Mouse (Mus musculus): ENCODE results near the gene Dad1. TPM values are rescaled to one million over a fixed set of nuclear protein-coding genes. Genes with fewer than 3 reads are reported as not detected.

Dad1 gene
- polyA plus RNA-seq, 1 experiment = 324 TPM

GRCm38 (mm10) chr14:54224484-54225467, 29.1 kb downstream of the Dad1 start:
- Histone ChIP-seq H3ac (ENCODE audit: control insufficient read depth, insufficient read length) (no peak overlapping the region), H3K79me2 (ENCODE audit: control insufficient read depth, insufficient read depth) (no peaks in the 10 kb centered on the region), H3K36me3 (ENCODE audit: control insufficient read depth, insufficient read depth) (no peaks in the 10 kb centered on the region), H3K27me3 (ENCODE audit: control insufficient read depth, insufficient read depth, insufficient read length) (no peaks in the 10 kb centered on the region), H3K4me2 (ENCODE audit: low read depth) (peak overlapping the region; percentile 14), H3K4me3 (no peak overlapping the region)
- TF ChIP-seq TCF3 (IDR thresholded peaks at IDR 0.05; ENCODE audit: insufficient read length, low read depth) (no peak), MYOG (IDR thresholded peaks at IDR 0.05; ENCODE audit: control insufficient read depth in 1 of 3, insufficient read depth in 1 of 3, insufficient read length in 2 of 3, low read depth in 2 of 3) (peak in 2 of 3 experiments; percentile 35 to 63), MYOD1 (IDR thresholded peaks at IDR 0.05; ENCODE audit: control insufficient read depth in 1 of 3, insufficient read length in 2 of 3, low read depth in 2 of 3) (peak in 1 of 3 experiments; percentile 64)

GRCm38 (mm10) chr14:54224064-54224417, 29.9 kb downstream of the Dad1 start:
- no peak overlapping the region for H3K4me3 ChIP-seq
- no peaks in the 10 kb centered on the region for H3K36me3 ChIP-seq (ENCODE audit: control insufficient read depth, insufficient read depth)
- no peak overlapping the region for H3ac ChIP-seq (ENCODE audit: control insufficient read depth, insufficient read length)
- H3K4me2 ChIP-seq (ENCODE audit: low read depth) = no peak overlapping the region
- H3K79me2 ChIP-seq (ENCODE audit: control insufficient read depth, insufficient read depth) = no peaks in the 10 kb centered on the region
- no peaks in the 10 kb centered on the region for H3K27me3 ChIP-seq (ENCODE audit: control insufficient read depth, insufficient read depth, insufficient read length)
- TF ChIP-seq CEBPB (IDR thresholded peaks at IDR 0.05; ENCODE audit: insufficient read depth, poor library complexity, severe bottlenecking) (no peak), MYOD1 (IDR thresholded peaks at IDR 0.05; ENCODE audit: control insufficient read depth in 1 of 3, insufficient read length in 2 of 3, low read depth in 2 of 3) (no peak), MAX (IDR thresholded peaks at IDR 0.05; ENCODE audit: low read depth) (no peak), POLR2AphosphoS2 (IDR thresholded peaks at IDR 0.05; ENCODE audit: insufficient read length, low read depth) (no peak), TCF3 (IDR thresholded peaks at IDR 0.05; ENCODE audit: insufficient read length, low read depth) (no peak), TCF12 (IDR thresholded peaks at IDR 0.05; ENCODE audit: insufficient read depth, poor library complexity, severe bottlenecking) (no peak), POLR2A (IDR thresholded peaks at IDR 0.05; ENCODE audit: insufficient read length, low read depth) (no peak), MYOG (IDR thresholded peaks at IDR 0.05; ENCODE audit: control insufficient read depth in 1 of 3, insufficient read depth in 1 of 3, insufficient read length in 2 of 3, low read depth in 2 of 3) (no peak), E2F4 (IDR thresholded peaks at IDR 0.05; ENCODE audit: insufficient read depth) (no peak), USF1 (IDR thresholded peaks at IDR 0.05; ENCODE audit: low read depth) (no peak), REST (IDR thresholded peaks at IDR 0.05; ENCODE audit: insufficient read depth, insufficient read length) (no peak), SRF (IDR thresholded peaks at IDR 0.05; ENCODE audit: control insufficient read depth, insufficient read length, low read depth) (no peak)

DNA sequence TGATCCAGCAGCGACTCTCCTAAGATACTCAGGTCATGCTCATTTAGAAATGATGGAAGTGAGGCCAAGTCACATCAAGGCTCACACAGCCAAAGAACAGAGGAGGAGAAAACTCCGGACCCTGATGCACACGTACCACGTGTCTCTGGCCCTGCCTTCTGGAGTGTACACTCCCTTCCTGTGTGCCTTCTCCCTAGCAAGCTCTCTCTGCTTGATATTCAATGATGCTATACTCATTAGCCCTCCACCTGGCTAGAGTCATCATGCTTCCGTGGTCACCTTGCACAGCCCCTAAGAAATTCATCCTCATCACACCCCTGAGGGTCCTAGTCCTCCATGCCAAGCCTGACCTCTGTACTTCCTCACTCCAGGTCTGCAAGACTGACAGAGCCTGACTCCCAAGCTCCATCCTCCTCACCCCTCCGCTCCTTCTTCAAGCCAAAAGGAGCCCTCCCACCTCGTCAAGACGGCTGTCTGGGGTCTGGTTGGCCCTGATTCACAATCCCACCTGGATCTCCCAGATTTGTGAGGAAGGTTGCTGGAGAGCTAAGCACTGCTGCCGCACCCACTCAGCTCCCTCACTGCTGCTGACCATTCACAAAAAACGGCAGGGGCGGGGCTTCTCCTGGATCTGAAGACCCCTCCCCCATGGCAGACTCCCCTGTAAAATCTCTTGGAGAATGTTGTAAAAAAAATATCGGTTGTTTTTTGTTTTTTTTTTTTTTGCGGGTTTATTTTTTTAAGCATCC, 30.4 kb downstream of the Dad1 start:
- Histone ChIP-seq H3K4me2 (ENCODE audit: low read depth) (no peak overlapping the region), H3K4me3 (no peak overlapping the region), H3K27me3 (ENCODE audit: control insufficient read depth, insufficient read depth, insufficient read length) (no peaks in the 10 kb centered on the region), H3K79me2 (ENCODE audit: control insufficient read depth, insufficient read depth) (no peaks in the 10 kb centered on the region), H3ac (ENCODE audit: control insufficient read depth, insufficient read length) (no peak overlapping the region), H3K36me3 (ENCODE audit: control insufficient read depth, insufficient read depth) (no peaks in the 10 kb centered on the region)
- TF ChIP-seq MYOG (IDR thresholded peaks at IDR 0.05; ENCODE audit: control insufficient read depth in 1 of 3, insufficient read depth in 1 of 3, insufficient read length in 2 of 3, low read depth in 2 of 3) (no peak), MYOD1 (IDR thresholded peaks at IDR 0.05; ENCODE audit: control insufficient read depth in 1 of 3, insufficient read length in 2 of 3, low read depth in 2 of 3) (no peak), POLR2AphosphoS2 (IDR thresholded peaks at IDR 0.05; ENCODE audit: insufficient read length, low read depth) (no peak), USF1 (IDR thresholded peaks at IDR 0.05; ENCODE audit: low read depth) (no peak), TCF12 (IDR thresholded peaks at IDR 0.05; ENCODE audit: insufficient read depth, poor library complexity, severe bottlenecking) (no peak)

- Histone ChIP-seq H3K79me2 (ENCODE audit: control insufficient read depth, insufficient read depth) (no peaks in the 10 kb centered on the region), H3K4me2 (ENCODE audit: low read depth) (peak overlapping the region; percentile 30), H3K27me3 (ENCODE audit: control insufficient read depth, insufficient read depth, insufficient read length) (no peaks in the 10 kb centered on the region), H3ac (ENCODE audit: control insufficient read depth, insufficient read length) (no peak overlapping the region), H3K4me3 (no peak overlapping the region), H3K36me3 (ENCODE audit: control insufficient read depth, insufficient read depth) (no peaks in the 10 kb centered on the region)
- TF ChIP-seq USF1 (IDR thresholded peaks at IDR 0.05; ENCODE audit: low read depth) (peak; percentile 55), TCF3 (IDR thresholded peaks at IDR 0.05; ENCODE audit: insufficient read length, low read depth) (no peak), POLR2AphosphoS2 (IDR thresholded peaks at IDR 0.05; ENCODE audit: insufficient read length, low read depth) (no peak), CEBPB (IDR thresholded peaks at IDR 0.05; ENCODE audit: insufficient read depth, poor library complexity, severe bottlenecking) (0 out of 2 replicates have a peak, but pooled peaks have one; percentile 33), E2F4 (IDR thresholded peaks at IDR 0.05; ENCODE audit: insufficient read depth) (no peak)
Measured at GRCm38 (mm10) chr14:54222289-54222727, 31.6 kb downstream of the Dad1 start.

GRCm38 (mm10) chr14:54221641-54222040, 32.3 kb downstream of the Dad1 start:
- no peaks in the 10 kb centered on the region for H3K36me3 ChIP-seq (ENCODE audit: control insufficient read depth, insufficient read depth)
- H3ac ChIP-seq (ENCODE audit: control insufficient read depth, insufficient read length) = no peak overlapping the region
- no peak overlapping the region for H3K4me3 ChIP-seq
- H3K79me2 ChIP-seq (ENCODE audit: control insufficient read depth, insufficient read depth) = no peaks in the 10 kb centered on the region
- H3K27me3 ChIP-seq (ENCODE audit: control insufficient read depth, insufficient read depth, insufficient read length) = no peaks in the 10 kb centered on the region
- no peak overlapping the region for H3K4me2 ChIP-seq (ENCODE audit: low read depth)
- no peak for TF ChIP-seq POLR2AphosphoS2 (IDR thresholded peaks at IDR 0.05; ENCODE audit: insufficient read length, low read depth)
- TF ChIP-seq MYOD1 (IDR thresholded peaks at IDR 0.05; ENCODE audit: control insufficient read depth in 1 of 3, insufficient read length in 2 of 3, low read depth in 2 of 3) = no peak
- TF ChIP-seq TCF12 (IDR thresholded peaks at IDR 0.05; ENCODE audit: insufficient read depth, poor library complexity, severe bottlenecking) = no peak
- no peak for TF ChIP-seq USF1 (IDR thresholded peaks at IDR 0.05; ENCODE audit: low read depth)
- TF ChIP-seq POLR2A (IDR thresholded peaks at IDR 0.05; ENCODE audit: insufficient read length, low read depth) = no peak
- TF ChIP-seq SRF (IDR thresholded peaks at IDR 0.05; ENCODE audit: control insufficient read depth, insufficient read length, low read depth) = no peak
